Mouse (Mus musculus): ENCODE results near the gene Cyp1a1. TPM values are rescaled to one million over a fixed set of nuclear protein-coding genes. Genes with fewer than 3 reads are reported as not detected.
A peak's percentile ranks its signal among the peaks of the same experiment; 100 is the strongest.

Gene Cyp1a1
- polyA plus RNA-seq, 1 experiment, result 1.2 TPM

- Histone ChIP-seq H3K4me3 (ENCODE audit: low read depth, low read length) (no peak overlapping the region), H3K9ac (ENCODE audit: low read depth, poor library complexity, severe bottlenecking) (no peak overlapping the region), H3K27ac (ENCODE audit: insufficient read depth, low read length) (no peak overlapping the region), H3K4me1 (ENCODE audit: control insufficient read depth, insufficient read depth, low read length) (peaks cover 1% of the 10 kb centered on the region), H3K9me3 (replicated peaks; ENCODE audit: control insufficient read depth, insufficient read depth, low read length, poor library complexity, severe bottlenecking) (no peaks in the 10 kb centered on the region), H3K36me3 (ENCODE audit: control insufficient read depth, insufficient read depth, low read length, poor library complexity, severe bottlenecking) (no peaks in the 10 kb centered on the region), H3K27me3 (ENCODE audit: control insufficient read depth, insufficient read depth, low read length, poor library complexity, severe bottlenecking) (no peaks in the 10 kb centered on the region)
- no peak for TF ChIP-seq EP300 (IDR thresholded peaks at IDR 0.05; ENCODE audit: insufficient read depth, low read depth, low read length)
- TF ChIP-seq CTCF (IDR thresholded peaks at IDR 0.05; ENCODE audit: low read depth, low read length), result peak; percentile 43
- TF ChIP-seq POLR2A (IDR thresholded peaks at IDR 0.05; ENCODE audit: insufficient read depth, low read length), result no peak
Measured at GRCm38 (mm10) chr9:57658970-57659369, 28.8 kb upstream of the Cyp1a1 start.

- peak; percentile 87 for TF ChIP-seq CTCF (IDR thresholded peaks at IDR 0.05; ENCODE audit: low read depth, low read length)
- no peak for TF ChIP-seq POLR2A (IDR thresholded peaks at IDR 0.05; ENCODE audit: insufficient read depth, low read length)
- no peak for TF ChIP-seq EP300 (IDR thresholded peaks at IDR 0.05; ENCODE audit: insufficient read depth, low read depth, low read length)
- Histone ChIP-seq H3K36me3 (ENCODE audit: control insufficient read depth, insufficient read depth, low read length, poor library complexity, severe bottlenecking) (no peaks in the 10 kb centered on the region), H3K4me1 (ENCODE audit: control insufficient read depth, insufficient read depth, low read length) (no peaks in the 10 kb centered on the region), H3K27me3 (ENCODE audit: control insufficient read depth, insufficient read depth, low read length, poor library complexity, severe bottlenecking) (no peaks in the 10 kb centered on the region), H3K4me3 (ENCODE audit: low read depth, low read length) (no peak overlapping the region), H3K9me3 (replicated peaks; ENCODE audit: control insufficient read depth, insufficient read depth, low read length, poor library complexity, severe bottlenecking) (no peaks in the 10 kb centered on the region), H3K9ac (ENCODE audit: low read depth, poor library complexity, severe bottlenecking) (no peak overlapping the region), H3K27ac (ENCODE audit: insufficient read depth, low read length) (no peak overlapping the region)
Measured at GRCm38 (mm10) chr9:57659774-57660173, 28.0 kb upstream of the Cyp1a1 start.

- Histone ChIP-seq H3K36me3 (ENCODE audit: control insufficient read depth, insufficient read depth, low read length, poor library complexity, severe bottlenecking) (no peaks in the 10 kb centered on the region), H3K4me1 (ENCODE audit: control insufficient read depth, insufficient read depth, low read length) (no peaks in the 10 kb centered on the region), H3K9me3 (replicated peaks; ENCODE audit: control insufficient read depth, insufficient read depth, low read length, poor library complexity, severe bottlenecking) (no peaks in the 10 kb centered on the region), H3K27me3 (ENCODE audit: control insufficient read depth, insufficient read depth, low read length, poor library complexity, severe bottlenecking) (no peaks in the 10 kb centered on the region), H3K27ac (ENCODE audit: insufficient read depth, low read length) (no peak overlapping the region), H3K9ac (ENCODE audit: low read depth, poor library complexity, severe bottlenecking) (no peak overlapping the region), H3K4me3 (ENCODE audit: low read depth, low read length) (no peak overlapping the region)
- TF ChIP-seq EP300 (IDR thresholded peaks at IDR 0.05; ENCODE audit: insufficient read depth, low read depth, low read length), result no peak
- no peak for TF ChIP-seq CTCF (IDR thresholded peaks at IDR 0.05; ENCODE audit: low read depth, low read length)
- TF ChIP-seq POLR2A (IDR thresholded peaks at IDR 0.05; ENCODE audit: insufficient read depth, low read length), result no peak
Measured at GRCm38 (mm10) chr9:57660501-57660900, 27.2 kb upstream of the Cyp1a1 start.

GRCm38 (mm10) chr9:57661552-57661951, 26.2 kb upstream of the Cyp1a1 start:
- no peaks in the 10 kb centered on the region for H3K27me3 ChIP-seq (ENCODE audit: control insufficient read depth, insufficient read depth, low read length, poor library complexity, severe bottlenecking)
- H3K9me3 ChIP-seq (replicated peaks; ENCODE audit: control insufficient read depth, insufficient read depth, low read length, poor library complexity, severe bottlenecking), result no peaks in the 10 kb centered on the region
- no peaks in the 10 kb centered on the region for H3K4me1 ChIP-seq (ENCODE audit: control insufficient read depth, insufficient read depth, low read length)
- no peak for TF ChIP-seq EP300 (IDR thresholded peaks at IDR 0.05; ENCODE audit: insufficient read depth, low read depth, low read length)
- no peak for TF ChIP-seq POLR2A (IDR thresholded peaks at IDR 0.05; ENCODE audit: insufficient read depth, low read length)
- TF ChIP-seq CTCF (IDR thresholded peaks at IDR 0.05; ENCODE audit: low read depth, low read length), result no peak
- no peaks in the 10 kb centered on the region for H3K36me3 ChIP-seq (ENCODE audit: control insufficient read depth, insufficient read depth, low read length, poor library complexity, severe bottlenecking)
- no peak overlapping the region for H3K9ac ChIP-seq (ENCODE audit: low read depth, poor library complexity, severe bottlenecking)
- H3K4me3 ChIP-seq (ENCODE audit: low read depth, low read length), result no peak overlapping the region
- H3K27ac ChIP-seq (ENCODE audit: insufficient read depth, low read length), result no peak overlapping the region

- Histone ChIP-seq H3K4me1 (ENCODE audit: control insufficient read depth, insufficient read depth, low read length) (no peaks in the 10 kb centered on the region), H3K9me3 (replicated peaks; ENCODE audit: control insufficient read depth, insufficient read depth, low read length, poor library complexity, severe bottlenecking) (no peaks in the 10 kb centered on the region), H3K27ac (ENCODE audit: insufficient read depth, low read length) (no peak overlapping the region), H3K4me3 (ENCODE audit: low read depth, low read length) (no peak overlapping the region), H3K36me3 (ENCODE audit: control insufficient read depth, insufficient read depth, low read length, poor library complexity, severe bottlenecking) (no peaks in the 10 kb centered on the region), H3K9ac (ENCODE audit: low read depth, poor library complexity, severe bottlenecking) (no peak overlapping the region), H3K27me3 (ENCODE audit: control insufficient read depth, insufficient read depth, low read length, poor library complexity, severe bottlenecking) (no peaks in the 10 kb centered on the region)
- no peak for TF ChIP-seq EP300 (IDR thresholded peaks at IDR 0.05; ENCODE audit: insufficient read depth, low read depth, low read length)
- no peak for TF ChIP-seq POLR2A (IDR thresholded peaks at IDR 0.05; ENCODE audit: insufficient read depth, low read length)
Measured at GRCm38 (mm10) chr9:57664616-57665015, 23.1 kb upstream of the Cyp1a1 start.

- no peak overlapping the region for H3K27ac ChIP-seq (ENCODE audit: insufficient read depth, low read length)
- no peaks in the 10 kb centered on the region for H3K9me3 ChIP-seq (replicated peaks; ENCODE audit: control insufficient read depth, insufficient read depth, low read length, poor library complexity, severe bottlenecking)
- H3K4me3 ChIP-seq (ENCODE audit: low read depth, low read length), result no peak overlapping the region
- H3K4me1 ChIP-seq (ENCODE audit: control insufficient read depth, insufficient read depth, low read length), result no peaks in the 10 kb centered on the region
- H3K36me3 ChIP-seq (ENCODE audit: control insufficient read depth, insufficient read depth, low read length, poor library complexity, severe bottlenecking), result no peaks in the 10 kb centered on the region
- H3K9ac ChIP-seq (ENCODE audit: low read depth, poor library complexity, severe bottlenecking), result no peak overlapping the region
- TF ChIP-seq POLR2A (IDR thresholded peaks at IDR 0.05; ENCODE audit: insufficient read depth, low read length) (no peak), CTCF (IDR thresholded peaks at IDR 0.05; ENCODE audit: low read depth, low read length) (no peak), EP300 (IDR thresholded peaks at IDR 0.05; ENCODE audit: insufficient read depth, low read depth, low read length) (no peak)
- H3K27me3 ChIP-seq (ENCODE audit: control insufficient read depth, insufficient read depth, low read length, poor library complexity, severe bottlenecking), result no peaks in the 10 kb centered on the region
Measured at GRCm38 (mm10) chr9:57666536-57666935, 21.2 kb upstream of the Cyp1a1 start.
